Mouse (Mus musculus): ENCODE data around the gene Sec1. TPM values are rescaled to one million over a fixed set of nuclear protein-coding genes. Genes with fewer than 3 reads are reported as not detected.

The Sec1 gene
- total RNA-seq, 1 experiment from 2014 or later: 0.39 TPM

DNA sequence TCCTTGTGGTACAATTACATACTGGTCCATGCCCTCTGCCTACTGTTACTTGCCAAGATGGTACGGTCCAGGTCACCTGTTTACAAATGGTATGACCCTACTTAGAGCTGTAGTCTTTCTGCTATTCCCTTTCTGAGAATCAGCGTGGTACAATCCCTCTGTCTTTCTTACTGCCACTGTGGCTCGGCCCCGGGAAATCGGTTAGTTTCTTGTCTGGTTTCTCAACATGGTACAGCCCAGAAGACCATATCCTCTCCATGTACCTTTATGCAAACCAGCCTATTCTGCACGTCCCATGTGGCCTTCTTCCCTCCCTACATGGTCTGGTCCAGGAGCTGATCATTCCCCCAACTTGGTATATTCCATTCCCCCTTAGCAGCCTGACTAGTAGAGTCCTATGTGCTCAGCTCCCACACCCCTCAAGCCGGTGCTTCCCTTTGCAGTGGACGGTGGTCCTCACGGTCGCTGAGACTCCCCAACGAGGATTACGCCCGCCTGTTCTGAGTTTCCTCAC is 9.9 kb upstream of the Sec1 start:
- DNase-seq: peak; percentile 44

DNA sequence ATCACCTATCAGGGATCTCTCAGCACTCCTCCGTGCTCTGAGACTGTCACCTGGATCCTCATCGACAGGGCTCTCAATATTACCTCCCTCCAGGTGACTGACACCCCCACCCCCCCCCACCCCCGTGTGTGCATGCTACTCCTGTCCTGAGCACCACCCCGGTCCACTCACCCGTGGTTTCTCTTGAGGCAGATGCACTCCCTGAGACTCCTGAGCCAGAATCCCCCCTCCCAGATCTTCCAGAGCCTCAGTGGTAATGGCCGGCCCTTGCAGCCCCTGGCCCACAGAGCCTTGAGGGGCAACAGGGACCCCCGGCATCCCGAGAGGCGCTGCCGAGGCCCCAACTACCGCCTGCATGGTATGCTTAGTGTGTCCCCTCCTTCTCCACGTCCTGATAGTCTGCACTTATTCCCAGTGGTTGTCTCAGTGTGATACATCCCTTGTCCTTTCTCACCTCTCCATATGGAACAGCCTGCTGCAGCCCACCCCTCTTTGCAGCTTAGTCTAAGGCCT is 9.4 kb upstream of the Sec1 start:
- no peak for DNase-seq

DNA sequence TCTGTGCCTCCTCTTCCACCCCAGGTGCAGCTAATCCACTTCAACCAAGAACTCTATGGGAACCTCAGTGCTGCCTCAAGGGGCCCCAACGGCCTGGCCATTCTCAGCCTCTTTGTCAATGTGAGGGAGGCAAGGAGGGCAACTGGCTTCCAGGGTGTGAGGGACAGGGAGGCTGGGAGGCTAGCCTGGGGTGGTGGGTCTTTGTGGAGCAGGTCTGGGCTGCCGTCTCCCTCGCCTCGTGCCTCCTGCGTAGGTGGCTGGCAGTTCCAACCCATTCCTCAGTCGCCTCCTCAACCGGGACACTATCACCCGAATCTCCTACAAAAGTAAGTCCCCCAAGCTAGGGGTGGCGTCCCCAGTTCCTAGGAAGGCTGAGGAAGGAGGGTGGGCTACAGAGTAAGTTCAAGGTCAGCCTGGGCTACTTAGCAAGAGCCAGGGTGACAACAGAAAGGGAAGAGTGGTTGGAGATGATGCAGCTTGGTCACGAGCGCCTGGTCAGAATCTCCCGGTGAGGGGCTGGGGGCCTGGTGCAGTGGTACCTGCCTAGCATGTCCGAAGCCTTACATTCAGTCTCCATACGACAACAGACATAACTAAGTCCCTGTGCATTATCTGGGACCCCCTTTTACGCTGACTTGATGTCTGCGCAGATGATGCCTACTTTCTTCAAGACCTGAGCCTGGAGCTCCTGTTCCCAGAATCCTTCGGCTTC is 8.8 kb upstream of the Sec1 start:
- no peak for DNase-seq

DNA sequence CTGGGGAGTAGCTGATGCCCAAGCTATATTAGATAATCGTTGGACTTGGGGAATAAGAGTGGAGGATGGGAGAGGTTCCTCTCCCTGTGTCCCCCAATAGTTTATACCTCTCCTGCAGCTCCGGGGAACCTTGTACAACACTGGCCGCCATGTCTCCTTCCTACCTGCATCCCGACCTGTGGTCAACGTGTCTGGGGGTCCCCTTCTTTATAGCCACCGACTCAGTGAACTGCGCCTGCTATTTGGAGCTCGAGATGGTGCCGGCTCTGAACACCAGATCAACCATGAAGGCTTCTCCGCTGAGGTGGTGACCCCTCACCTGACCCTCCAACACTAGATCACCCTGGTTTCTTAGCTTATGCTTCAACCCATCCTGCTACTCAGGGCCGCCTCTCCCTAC is 8.1 kb upstream of the Sec1 start:
- no peak for DNase-seq

DNA sequence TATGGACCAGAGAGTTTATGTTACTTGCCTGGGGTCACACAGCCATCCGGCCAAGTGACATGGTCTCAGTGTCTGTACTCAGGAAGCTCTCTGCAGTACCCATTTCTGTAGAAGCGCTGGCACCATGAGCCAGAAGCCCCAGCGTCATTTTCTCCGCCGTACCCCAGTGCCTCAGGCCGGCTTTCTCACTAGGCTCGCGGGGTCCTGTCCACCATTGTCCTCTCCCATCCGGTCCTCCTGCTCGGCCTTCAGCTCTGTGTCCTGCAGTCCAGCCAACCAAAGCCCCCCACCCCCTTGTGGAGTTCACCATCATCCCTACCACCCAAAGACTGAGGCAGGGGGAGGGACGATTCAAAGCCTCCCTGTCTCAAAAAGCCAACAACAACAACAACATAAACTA is 7.4 kb upstream of the Sec1 start:
- DNase-seq: no peak

DNA sequence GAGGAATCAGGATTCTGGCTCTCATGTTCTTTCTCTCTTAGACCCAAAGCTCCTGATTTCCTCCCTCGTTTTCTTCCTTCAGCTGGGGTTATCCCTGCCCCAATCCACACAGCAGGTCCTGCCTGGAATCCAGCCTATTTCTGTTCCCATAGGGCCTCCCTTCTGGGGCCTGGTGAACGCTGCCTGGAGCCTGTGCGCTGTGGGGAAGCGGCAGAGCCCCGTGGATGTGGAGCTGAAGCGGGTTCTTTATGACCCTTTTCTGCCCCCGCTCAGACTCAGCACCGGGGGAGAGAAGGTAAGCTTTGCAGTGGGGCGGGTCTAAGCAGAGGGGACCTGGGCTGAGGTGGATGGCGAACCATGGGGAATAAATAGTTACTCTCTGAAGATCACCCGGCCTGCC is 6.9 kb upstream of the Sec1 start:
- DNase-seq: no peak

DNA sequence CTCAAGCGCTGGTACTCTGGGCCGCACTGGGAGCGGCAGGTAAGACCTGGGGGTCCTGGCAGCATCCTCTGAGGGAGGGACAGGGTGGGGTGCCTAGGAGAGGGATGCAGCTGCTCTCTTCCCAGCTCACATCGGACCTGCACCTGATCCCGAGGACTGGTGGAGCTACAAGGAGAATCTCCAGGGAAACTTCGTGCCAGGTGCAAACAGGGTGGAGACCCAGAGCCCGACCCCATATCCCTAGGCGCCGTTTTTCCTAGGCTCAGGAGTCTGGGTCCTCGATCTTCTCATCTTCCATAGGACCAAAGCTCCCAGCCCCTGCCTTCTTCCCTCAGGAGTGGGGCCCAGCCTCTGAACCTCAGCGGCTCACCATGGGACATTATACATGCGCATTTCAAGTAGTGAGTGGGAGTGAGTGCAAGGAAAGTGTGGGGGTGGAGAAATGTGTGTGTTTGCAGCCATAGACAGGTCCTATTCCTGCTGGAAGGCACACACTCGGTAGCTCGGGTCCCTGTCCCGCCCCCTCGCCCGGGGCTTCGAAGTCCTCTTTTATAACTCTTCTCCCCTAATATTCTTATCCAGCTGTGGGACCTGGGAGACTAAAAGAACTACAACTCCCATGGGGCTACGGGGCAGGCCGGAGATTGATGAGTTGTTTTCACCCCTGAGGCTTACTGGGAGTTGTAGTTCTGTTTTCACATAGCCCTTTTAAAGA is 6.3 kb upstream of the Sec1 start:
- peak; percentile 64 for DNase-seq

DNA sequence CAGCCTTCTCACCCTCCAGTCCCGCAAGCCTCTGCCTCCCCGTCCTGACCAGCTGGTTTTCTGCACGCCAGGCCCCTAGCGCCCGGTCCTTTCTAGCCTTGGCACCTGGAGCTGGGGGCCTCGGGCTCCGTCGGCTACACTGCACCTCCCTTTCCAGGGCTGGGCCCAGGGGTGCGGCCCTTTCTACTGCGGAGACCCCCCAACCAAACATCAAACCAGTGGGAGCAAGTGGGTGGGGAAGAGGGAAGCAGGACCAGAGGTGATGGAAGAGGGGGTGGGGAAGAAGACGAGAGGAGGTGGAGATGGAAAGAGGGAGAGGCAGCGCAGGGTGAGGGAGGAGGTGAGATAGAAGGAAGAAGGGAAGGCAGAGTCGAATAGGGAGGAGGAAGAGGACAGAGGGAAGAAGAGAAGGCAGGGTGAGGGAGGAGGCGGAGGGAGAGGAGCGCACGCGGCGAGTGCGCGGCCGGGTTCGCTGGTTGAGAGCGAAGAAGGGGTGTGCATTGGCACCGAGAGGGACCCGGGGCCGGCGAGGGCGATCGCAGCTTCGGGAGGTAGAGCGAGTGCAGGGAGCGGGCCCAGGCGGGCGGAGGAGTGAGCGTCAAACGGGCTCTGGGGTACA is 5.4 kb upstream of the Sec1 start, which contains the start of gene Car11:
TSS of gene Car11 (plus strand) at position 321 of the 619 bp plus-strand sequence.
- no peak for DNase-seq

DNA sequence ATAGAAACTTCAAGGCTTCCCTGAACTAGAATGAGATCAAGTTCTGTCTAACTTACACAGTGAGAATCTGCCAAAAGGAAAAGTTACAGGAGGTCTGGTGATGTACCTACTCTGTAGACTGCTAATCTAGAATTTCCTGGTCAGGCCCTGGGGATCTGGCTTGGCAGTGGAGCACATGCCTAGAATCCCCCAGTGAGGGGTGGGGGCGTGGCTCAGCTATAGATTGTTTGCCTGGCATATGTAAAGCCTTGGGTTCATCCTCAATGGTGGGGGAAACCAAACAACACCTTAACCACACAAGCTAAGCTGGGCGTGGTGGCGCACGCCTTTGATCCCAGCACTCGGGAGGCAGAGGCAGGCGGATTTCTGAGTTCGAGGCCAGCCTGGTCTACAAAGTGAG is 3.7 kb upstream of the Sec1 start:
- DNase-seq: no peak

DNA sequence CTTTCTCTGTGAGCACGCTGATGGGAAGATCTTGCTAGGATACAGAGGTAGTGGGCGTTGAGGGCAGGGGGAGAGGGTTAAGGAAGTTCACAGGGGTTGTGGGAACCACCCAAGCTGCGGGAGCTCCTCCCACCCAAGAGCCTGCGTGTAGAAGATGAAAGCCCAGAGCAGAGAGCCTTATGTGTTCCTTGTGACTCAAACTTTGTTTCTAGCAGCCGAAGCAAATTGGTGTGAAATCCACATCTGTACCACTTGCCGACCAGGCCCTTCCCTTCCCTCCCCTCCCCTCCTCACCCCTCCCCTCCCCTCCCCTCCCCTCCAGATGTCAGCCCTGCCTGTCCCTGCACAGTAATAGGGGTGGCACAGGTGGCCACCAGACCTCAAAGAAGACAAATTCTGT is 896 bp upstream of the Sec1 start:
- no peak for DNase-seq

DNA sequence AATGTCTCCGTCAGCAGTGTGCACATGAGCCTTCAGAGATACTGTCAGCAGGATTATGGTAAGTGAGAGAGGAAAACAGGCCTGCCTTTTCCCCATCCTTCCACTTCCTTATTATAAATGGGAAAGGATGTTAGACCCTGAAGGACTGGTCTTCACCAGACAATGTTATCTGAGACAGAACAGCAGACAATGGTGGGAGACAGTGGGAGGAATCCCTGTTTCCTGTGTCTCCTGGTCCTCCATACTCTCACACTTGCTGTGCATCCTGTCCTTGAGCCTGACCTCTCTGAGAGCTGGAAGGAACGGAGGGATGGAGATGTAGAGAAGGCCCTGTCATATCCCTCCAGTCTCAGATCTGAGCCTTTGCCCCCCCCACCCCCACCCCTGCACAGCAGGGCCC is 1.8 kb downstream of the Sec1 start:
- no peak for DNase-seq

DNA sequence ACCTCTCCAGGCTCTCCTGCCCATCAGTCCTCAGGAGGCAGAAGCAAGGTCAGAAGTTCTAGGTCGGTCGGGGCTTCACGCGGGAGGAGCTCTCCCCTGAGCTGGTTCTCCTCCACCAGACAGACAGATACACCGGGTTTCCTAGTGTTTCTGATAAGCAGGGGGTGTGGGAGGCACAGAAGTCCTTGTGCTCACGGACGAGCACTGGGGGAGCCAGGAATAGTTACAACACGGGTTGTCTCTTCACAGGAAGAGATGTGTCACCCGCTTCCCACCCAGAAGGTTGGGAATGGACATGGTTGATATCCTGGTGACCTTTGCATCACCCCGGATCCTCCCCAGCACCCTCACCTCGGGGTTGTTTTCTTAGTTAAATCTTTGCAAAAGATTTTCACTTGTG is 4.4 kb downstream of the Sec1 start:
- no peak for DNase-seq

DNA sequence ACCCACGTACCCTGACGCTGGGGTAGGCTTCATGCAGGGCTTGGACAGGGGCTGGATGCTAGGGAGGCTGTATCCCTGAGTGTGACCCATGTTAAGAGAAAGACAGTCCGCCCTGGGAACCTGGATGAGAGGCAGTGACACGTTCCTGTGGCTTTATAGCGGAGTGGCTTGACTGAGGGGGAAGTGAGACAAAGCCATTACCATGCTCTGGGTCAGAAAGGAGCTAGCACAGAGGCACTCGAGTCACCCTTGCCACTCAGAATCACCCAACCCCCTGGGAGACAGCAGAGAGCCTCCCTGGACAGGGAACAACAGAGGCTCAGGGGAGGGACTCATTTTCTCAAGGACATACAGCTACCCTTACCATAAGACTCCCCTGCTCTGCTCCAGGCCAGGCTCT is 5.1 kb downstream of the Sec1 start:
- no peak for DNase-seq

DNA sequence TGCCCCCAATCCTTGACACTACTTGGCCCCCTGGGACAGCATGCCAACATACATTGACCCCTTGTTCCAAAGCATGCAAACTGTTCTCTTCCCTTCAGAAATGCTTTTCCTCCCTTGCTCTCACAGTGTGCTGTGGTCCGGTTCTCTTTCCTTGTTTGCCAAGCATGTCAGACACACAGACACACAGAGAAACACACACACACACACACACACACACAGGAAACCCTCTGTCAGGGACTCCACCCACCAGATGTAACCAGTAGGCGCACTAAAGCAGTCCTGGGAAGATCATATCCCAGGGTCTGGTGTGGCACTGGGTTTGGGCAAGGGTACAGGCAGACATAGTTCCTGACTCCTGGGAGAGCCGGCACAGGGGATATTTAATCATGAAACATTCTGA is 7.4 kb downstream of the Sec1 start:
- DNase-seq: no peak

DNA sequence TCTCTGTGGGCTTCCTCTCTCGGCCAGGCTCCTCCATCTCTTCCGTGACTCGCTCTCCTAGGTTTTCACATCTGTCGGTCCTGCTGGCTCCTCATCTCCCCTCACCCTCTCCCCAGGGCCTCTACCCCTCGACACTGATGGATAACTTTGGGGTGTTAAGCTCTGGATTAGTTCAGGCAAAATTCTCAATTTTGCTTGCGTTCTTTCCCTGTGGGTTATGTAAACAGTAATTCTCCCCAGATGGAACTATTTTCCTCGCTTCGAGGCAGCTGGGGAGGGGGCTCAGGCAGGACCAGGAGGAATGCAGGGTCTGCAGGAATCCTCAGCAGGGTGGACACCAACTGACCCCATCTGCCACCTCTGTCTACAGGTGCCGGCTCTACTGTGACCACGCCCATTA is 8.4 kb downstream of the Sec1 start:
- DNase-seq: no peak

DNA sequence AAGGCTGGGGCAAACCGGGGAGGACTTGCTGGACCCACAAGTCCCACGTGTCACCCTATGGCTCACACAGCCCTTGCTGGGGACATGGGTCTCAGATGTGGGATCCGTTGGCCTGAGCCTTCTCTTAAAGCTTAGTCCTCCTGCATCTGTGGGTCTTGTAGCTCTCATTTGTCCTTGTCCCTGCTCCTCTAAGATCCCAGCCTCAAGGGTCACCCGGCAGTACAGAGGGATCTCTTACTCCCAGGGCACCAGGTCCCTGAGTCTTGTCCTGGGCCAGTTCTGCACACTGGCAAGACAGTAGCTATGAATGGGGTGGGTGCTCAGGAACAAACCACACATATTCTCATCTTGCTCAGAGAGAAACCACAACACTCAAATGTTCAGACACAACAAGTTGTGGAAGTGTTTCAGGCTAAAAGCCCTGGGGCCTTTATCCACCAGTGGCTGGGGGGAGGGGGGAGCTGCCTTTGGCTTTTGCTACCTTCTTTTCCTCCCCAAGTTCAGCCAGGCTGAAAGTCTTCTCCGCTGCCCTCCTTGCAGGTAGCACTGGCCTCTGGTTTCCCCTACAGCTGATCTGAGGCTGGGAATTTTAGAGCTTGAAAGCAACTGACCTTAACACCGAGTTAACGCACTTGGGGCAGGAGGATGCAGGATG is 10.7 kb downstream of the Sec1 start, which contains the start of gene Ntn5:
TSS of gene Ntn5 (plus strand) at position 627 of the 655 bp plus-strand sequence.
- DNase-seq: no peak

DNA sequence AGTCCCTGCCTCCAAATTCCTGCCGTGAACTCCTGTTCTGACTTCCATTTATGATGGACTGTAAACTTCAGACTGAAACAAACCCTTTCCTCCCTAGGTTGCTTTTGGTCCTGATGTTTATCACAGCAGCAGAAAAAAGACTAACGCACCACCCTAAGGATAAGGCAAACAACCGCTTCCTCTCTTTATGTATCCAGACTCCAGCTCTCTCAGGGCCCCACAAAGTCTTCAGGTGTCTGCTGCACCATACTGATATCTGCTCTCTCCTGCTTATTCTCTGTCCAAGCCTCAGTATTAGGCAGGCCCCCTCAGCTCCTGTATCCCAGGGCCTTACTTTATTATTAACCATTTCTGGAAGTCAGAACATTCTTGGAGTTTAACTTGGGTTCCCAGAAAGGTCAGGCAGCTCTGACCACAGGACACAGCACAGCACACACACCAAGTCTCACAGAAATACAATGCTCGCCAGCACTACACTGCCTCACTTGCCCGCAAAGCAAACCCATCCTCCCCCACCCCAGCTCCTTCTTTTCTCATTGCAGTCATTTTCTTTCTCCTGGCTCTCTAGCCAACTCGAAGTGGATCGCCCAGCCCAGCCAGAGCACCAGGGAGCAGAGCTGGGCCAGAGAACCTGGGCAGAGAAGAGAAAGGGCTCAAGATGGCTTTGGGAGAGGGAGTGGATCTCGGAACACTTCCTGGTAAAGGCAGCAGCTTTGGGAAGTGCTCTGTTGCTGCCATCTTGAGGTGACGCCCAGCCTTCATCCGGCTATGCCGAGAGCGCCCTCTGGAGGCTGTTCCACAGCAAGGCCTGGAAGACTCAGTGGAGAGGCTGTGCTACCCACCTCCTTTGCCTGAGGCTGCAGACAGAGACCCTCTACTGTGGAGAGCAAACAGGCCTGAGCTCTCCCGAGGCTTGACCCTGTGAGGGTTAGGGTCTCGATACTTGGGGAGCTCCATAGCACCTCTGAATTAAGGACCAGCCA is 11.8 kb downstream of the Sec1 start:
- DNase-seq: peak; percentile 90

DNA sequence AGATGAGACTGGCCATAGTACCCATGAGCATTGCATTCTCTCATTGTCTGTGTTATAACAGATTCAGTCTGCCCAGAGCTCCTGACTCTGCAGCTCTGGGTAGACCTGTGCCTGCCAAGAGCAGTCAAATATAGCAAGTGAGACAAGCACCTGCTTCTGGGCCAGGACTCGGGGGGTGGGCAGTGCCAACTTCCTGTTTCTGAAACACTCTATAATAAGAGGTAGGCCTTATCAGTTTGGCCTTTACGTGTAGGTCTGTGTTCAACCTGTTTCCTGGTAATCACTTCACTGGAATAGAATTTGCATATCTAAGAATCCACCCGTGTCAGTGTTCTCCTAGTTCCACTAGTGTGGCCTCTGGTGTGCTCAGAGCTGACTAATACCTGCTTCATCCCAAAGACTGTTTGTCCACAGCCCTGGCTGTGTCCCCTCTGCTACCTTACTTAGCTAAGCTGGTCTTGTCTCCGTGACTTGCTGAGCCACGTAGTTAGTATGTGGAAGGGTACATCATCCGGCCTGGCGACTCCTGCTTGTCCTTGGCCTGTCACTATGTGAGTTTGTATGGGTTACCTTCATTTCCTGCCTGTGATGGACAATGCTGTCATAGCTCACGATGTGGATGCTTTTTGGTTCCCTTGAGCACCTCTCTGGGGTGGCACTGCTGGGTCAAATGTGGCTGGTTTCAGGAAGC is 13.0 kb downstream of the Sec1 start:
- DNase-seq: no peak

DNA sequence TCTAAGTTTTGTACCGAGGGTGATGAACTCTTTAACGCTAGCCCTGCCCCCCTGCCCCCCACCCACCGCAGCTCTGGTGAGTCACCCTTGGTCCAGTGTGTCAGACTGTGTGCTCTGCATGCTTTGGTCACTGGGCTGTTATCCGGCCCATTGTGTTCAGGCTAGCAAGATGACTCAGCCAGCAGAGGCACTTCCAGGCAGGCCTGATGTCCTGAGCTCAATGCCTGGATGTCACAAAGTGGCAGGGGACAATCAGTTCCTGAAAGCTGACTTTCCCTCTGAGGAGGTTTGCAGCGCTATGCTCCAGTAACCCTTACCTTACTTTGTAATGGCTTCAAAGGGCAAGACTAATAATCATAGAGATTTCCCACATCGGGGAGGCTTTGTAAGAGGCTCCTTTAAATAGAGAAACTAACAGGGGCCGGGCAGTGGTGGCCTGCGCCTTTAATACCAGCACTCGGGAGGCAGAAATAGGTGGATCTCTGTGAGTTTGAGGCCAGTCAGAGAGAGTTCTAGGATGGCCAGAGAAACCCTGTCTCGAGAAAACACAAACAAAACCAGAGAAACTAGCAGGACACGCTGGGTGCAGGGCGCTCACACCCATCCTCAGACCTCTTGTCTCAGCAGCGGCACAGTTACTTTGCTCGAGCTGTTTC is 14.1 kb downstream of the Sec1 start:
- DNase-seq: peak; percentile 56

DNA sequence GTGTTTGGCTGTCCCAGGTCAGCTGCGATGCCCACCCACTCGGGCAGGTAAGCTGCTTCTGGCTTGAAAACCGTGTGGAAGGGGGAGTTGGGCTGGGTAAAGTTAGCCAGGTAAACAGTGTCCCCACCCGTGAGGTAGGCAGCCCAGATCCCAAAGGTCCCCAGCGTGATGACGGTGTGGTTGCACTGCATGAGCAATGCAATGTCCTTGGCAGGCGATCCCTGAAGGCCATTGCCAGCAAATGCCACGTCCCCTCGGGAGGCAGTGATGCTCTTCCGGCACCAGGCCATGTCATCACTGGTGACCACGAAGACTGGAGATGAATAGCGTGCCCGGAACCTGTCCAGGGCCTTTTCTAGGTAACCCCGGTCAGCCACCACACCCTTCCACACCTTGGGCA is 15.7 kb downstream of the Sec1 start:
- peak; percentile 62 for DNase-seq
